Mouse (Mus musculus) intestine, embryonic 14.5 days (tissue): ENCODE results near the gene Gm12695. TPM values are rescaled to one million over a fixed set of nuclear protein-coding genes. Genes with fewer than 3 reads are reported as not detected.

Experiments used
- ATAC-seq: fragments of 200-750 bp; cut with Nextera tagmentation; replicated peaks from 2 replicates; pipeline ENCODE4 v1.8.0; 2017; ENCODE audit warnings: low read depth, moderate number of reproducible peaks, moderate TSS enrichment, moderate library complexity; ENCODE audit not compliant: low FRiP score, low TSS enrichment
- DNase-seq: peaks from one replicate; pipeline ENCODE4 v3.0.0-alpha.2; 2018; ENCODE audit warnings: low spot score
- H3K27ac ChIP-seq: fragments of 300-500 bp; sonication (generic); 2 replicates; pipeline ENCODE4 v1.5.1; 2014; ENCODE audit warnings: low read depth, mild to moderate bottlenecking, control low read depth
- H3K27me3 ChIP-seq: fragments of 300-500 bp; sonication (generic); replicated peaks from 2 replicates; pipeline ENCODE4 v1.6.1; 2014; ENCODE audit warnings: low read length, control low read depth; ENCODE audit not compliant: control insufficient read depth, insufficient read depth
- H3K36me3 ChIP-seq: fragments of 300-500 bp; sonication (generic); 2 replicates; pipeline ENCODE4 v1.6.1; 2014; ENCODE audit warnings: low read length, control low read depth; ENCODE audit not compliant: control insufficient read depth, insufficient read depth
- H3K4me1 ChIP-seq: fragments of 300-500 bp; sonication (generic); replicated peaks from 2 replicates; pipeline ENCODE4 v1.6.1; 2014; ENCODE audit warnings: low read length, control low read depth, mixed read lengths; ENCODE audit not compliant: control insufficient read depth, insufficient read depth
- H3K4me2 ChIP-seq: fragments of 300-500 bp; sonication (generic); 2 replicates; pipeline ENCODE4 v1.6.1; 2014; ENCODE audit warnings: low read length
- H3K4me3 ChIP-seq: fragments of 300-500 bp; sonication (generic); 2 replicates; pipeline ENCODE4 v1.5.1; 2014; ENCODE audit warnings: low read depth, low read length, control low read depth, mixed read lengths
- H3K9ac ChIP-seq: fragments of 300-500 bp; sonication (generic); 2 replicates; pipeline ENCODE4 v1.6.1; 2014; ENCODE audit warnings: mild to moderate bottlenecking, low read length
- H3K9me3 ChIP-seq: fragments of 300-500 bp; sonication (generic); 2 replicates; pipeline ENCODE4 v1.6.1; 2016; ENCODE audit warnings: low read length, control low read depth; ENCODE audit not compliant: control insufficient read depth
- WGBS: fragments of 180-500 bp; shearing (Covaris S2); extraction: QIAGEN DNeasy Blood & Tissue Kit; methylation state at CpG from one replicate; pipeline ENCODE4 v1.1.7; 2014; 5-methylcytosine and 5-hydroxymethylcytosine counted together
- polyA plus RNA-seq: library from polyadenylated mRNA; unstranded; fragments of >200 nt; fragmentation: Nextera tagmentation; extraction: Ambion mirVana; gene quantifications from 2 replicates; pipeline ENCODE4 v1.2.1, GENCODE M21; 2014

Gene Gm12695
- polyA plus RNA-seq, 1 experiment from 2014 or later: not detected

- Histone ChIP-seq H3K9ac (no peak overlapping the region), H3K27me3 (no peaks in the 10 kb centered on the region), H3K36me3 (no peaks in the 10 kb centered on the region), H3K4me2 (no peak overlapping the region), H3K4me3 (no peak overlapping the region), H3K27ac (no peak overlapping the region), H3K4me1 (no peaks in the 10 kb centered on the region), H3K9me3 (no peaks in the 10 kb centered on the region)
- ATAC-seq (no peak), DNase-seq (no peak)
Measured at GRCm38 (mm10) chr4:96680966-96681365, 104.0 kb downstream of the Gm12695 start.

- WGBS: 32% methylated on average over 1 of the region's 1 CpGs
- Histone ChIP-seq H3K4me2 (no peak overlapping the region), H3K9ac (no peak overlapping the region), H3K4me1 (no peaks in the 10 kb centered on the region), H3K27ac (no peak overlapping the region), H3K4me3 (no peak overlapping the region), H3K36me3 (no peaks in the 10 kb centered on the region), H3K27me3 (no peaks in the 10 kb centered on the region), H3K9me3 (no peaks in the 10 kb centered on the region)
- DNase-seq: no peak
- ATAC-seq: 0 out of 2 replicates have a peak, but pooled peaks have one; percentile 23
Measured at GRCm38 (mm10) chr4:96680233-96680632, 104.8 kb downstream of the Gm12695 start.

Other genes starting within 250 kb of the Gm12695 start
- 10.3 and 10.7 TPM in 2 replicates for gene Cyp2j6, start 231.5 kb downstream of the Gm12695 start, polyA plus RNA-seq
- 2.9 and 4.1 TPM in 2 replicates for gene Cyp2j9, start 193.6 kb downstream of the Gm12695 start, polyA plus RNA-seq
- gene Cyp2j5, start 121.0 kb downstream of the Gm12695 start, polyA plus RNA-seq: not detected in 2 replicates